Mouse (Mus musculus): Measurements from ENCODE around the gene Zbtb25. TPM values are rescaled to one million over a fixed set of nuclear protein-coding genes. Genes with fewer than 3 reads are reported as not detected.

The Zbtb25 gene
- total RNA-seq, 2 experiments from 2014 or later = 6.6 to 8.2 TPM

DNA sequence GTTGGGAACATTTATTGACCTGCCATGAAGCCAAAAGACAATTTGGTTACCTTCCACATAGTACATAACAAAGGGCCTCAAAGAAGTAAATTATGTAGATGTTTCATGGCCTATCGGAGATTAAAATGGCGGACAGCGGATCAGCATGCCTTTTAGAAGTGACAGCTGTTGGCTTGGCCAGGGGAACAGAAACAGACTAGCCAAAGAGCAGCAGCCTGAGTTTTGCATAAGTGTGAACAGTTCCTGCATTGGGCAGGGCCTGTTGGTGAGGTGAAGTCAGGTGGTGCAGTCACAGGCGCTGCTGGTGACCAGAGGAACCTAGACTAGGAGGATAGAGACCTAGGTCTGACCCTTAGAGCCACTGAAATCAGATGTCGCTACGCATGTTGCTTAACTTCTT is 7.7 kb upstream of the Zbtb25 start:
- no peak for DNase-seq

DNA sequence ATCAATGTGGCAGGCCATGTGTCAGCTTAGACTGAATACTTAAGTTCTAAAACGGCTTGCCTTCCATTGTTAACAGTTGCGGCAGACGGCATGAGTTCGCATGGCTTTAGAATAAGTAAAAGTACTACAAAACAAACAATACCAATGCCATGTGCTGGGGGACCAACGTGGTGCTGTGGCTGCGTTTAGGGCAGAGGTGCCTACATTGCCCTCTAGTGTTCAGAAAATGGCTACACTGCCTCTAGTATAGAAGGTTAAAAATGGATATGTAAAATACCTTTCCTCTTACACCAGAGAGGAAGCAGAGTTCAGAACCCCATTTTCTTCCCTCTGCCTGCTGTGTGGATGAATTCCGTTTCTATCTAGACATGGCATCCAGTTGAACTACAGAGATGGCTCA is 7.2 kb upstream of the Zbtb25 start:
- DNase-seq = no peak

DNA sequence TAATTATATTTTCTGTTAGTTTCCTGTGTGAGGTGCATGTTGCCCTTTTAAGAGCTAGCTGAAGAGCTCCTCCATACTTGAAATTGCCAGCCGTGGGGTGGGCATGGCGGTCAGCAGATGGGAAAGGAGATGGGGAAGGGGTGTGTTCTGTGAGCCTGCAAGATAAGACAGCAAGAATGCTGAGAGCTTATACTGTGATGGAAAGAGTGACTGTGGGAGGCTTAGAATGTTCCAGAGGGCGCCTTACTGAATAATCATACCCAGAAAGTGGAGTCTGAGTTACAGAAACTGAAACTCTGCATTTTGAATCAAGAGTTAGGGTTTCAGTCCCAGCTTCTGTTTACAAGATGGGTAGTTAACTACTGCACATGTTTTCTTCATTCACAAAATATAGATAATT is 6.1 kb upstream of the Zbtb25 start:
- DNase-seq = no peak

DNA sequence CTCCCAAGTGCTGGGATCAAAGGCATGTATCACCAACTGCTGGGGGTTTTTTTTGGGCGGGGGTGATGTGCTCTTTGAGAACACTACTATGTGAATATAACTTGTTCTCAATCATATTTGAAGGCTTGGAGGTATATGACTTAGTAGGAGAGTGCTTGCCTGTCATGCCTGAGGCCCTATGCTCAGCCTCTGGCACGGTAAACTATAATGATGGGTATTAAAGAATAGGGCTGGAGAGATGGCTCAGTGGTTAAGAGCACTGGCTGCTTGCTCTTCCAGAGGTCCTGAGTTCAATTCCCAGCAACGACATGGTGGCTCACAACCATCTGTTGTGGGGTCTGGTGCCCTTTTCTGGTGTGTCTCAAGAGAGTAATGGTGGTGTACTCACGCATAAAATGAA is 5.5 kb upstream of the Zbtb25 start:
- DNase-seq = no peak

DNA sequence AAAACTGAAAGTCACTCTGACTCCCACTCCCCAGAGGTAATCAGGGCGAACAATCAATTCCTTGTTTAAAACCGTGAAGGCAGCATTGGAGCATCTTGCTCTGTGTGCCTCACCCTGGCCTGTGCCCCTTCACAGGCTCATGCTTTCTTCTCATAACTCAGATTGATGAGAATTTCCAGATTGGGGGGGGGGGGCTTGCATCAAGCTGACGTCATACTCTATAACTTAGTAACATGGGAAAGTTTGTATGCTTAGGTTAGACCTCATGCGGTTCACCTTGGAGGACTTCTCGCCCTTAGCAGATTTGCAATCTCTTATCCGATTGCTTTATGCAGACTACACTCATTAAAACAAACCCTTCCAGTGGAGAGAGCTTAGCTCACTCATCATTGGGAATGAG is 4.6 kb upstream of the Zbtb25 start:
- no peak for DNase-seq

DNA sequence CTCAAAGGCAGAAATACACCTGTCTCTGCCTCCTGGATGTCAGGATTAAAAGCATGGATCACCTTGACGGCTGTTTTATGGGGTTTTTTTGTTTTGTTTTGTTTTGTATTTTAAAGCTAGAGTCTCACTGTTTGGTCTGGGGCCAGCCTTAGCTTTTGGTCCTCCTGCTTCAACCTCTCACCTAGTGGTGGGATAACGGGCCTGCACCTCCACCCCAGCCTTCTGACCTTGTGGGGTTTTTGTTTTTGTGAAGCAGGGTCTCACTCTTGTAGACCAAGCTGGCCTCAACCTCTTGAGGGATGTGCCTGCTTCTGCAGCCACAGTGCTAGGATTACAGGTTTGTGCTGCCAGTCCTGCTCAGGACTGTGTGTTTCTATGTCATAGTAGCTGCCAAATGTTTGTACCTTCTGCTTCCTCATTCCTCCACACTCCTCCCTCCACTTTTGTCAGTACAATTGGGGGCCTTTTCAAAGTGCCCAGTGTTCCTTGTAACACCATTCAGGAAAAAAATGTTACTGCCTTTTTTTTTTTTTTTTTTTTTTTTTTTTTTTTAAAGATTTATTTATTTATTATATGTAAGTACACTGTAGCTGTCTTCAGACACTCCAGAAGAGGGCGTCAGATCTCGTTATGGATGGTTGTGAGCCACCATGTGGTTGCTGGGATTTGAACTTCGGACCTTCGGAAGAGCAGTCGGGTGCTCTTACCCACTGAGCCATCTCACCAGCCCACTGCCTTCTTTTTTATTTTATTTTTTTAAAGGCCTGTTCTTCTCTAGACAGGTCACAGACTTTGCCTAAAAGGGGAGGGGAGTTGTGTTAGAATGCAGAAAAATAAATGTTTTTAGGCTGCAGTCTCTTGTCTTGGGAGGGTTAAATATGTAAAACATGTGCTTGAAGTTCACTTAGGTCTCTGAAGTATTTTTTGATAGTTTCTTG is 3.7 kb upstream of the Zbtb25 start:
- no peak for DNase-seq

DNA sequence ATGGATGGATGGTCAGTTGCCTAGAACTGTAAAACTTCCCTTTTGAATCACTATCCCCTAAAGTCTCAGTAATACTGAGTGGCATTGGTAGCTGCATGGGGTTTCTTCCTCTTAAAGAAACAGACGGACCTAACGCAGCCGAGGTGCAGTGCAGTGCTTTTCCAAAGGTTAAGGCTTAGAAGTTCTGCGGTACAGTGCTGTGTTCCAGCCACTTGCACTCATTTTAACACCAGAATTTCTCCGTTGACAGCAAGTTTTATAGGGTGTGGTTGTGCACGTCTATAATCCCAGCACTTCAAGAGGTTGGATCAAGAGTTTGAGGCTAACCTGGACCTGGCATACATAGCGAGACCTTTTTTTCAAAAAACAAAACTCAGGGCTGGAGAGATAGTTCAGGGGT is 2.6 kb upstream of the Zbtb25 start:
- no peak for DNase-seq

DNA sequence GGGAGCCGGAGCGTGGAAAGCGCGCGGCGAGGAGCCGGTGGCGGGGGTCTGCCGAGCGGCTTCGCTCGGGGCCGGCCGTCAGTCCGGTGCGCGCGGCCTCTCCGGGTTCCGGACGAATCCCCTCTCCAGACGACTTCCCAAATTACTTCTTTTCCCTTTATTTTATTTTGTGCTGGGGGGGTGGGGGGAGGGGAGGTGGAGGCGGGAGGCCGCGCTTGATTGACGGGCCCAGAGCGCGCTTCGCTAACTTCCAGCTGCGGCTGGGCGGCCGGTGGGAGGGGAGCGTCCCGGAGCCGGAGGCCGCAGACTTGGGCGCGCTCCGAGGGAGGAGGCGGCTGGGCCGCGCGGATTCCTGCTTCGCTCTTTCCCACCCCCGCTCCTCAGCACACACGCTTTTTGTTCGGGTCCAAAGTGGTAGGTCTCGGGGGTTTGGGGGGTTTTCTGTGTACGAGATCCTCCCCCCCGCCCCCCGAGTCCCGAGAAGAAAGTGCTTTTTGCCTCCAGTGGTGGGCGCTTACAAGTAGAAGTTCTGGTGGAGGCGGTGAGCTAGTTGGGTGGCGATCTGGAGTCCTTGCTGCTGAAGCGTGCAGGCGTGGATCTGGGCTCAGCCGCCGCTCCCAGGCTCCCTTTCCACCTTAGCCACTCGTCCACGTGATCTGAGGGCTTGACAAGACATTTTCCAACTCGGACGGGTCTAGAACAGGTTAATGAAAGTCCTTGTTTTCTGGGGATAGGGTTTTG is 1.6 kb upstream of the Zbtb25 start:
- DNase-seq = peak; percentile 86

DNA sequence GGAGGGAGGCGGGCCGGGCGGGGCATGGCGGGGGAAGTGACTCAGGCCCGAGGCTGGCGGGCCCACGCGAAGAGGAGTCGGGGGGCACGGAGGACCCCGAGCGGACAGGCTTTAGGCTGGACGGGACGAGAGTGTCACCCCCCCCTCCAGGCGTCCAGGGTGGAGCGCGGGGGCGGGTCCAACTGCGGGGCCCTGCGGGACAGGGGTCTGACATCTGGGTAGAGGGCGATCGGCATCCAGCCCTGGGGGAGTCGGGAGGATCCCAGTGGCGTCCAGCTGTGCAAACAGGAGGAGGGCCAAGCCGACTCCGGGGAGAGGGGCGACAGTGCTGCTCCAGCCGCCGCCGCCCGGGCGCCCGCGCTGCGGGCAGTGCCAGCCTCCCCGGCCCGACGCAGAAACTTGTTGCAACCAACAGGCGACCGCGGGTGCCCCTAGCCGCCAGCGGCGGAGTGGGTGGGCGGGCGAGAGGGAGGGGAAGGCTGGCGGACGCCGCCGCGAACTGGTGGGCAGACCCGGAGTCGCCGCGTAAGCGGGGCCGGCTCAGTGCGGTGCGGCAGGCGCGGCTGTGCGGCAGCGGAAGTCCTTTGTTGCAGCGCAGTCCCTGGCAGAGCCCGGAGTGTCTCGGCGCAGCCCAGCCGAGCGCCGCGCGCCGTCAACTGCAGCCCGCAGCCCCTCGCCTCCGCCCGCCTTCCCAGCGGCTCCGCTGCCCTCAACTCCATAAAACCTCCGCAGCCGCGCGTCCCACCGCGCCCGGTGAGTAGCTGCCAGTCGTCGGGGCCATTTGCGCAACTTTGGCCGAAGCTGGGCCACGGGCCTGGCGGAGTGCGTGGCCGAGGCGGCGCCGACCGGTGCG is 802 bp upstream of the Zbtb25 start, which contains the start of gene Zbtb1:
TSS of gene Zbtb1 (plus strand) at position 289 of the 853 bp plus-strand sequence.
- DNase-seq = peak; percentile 83

DNA sequence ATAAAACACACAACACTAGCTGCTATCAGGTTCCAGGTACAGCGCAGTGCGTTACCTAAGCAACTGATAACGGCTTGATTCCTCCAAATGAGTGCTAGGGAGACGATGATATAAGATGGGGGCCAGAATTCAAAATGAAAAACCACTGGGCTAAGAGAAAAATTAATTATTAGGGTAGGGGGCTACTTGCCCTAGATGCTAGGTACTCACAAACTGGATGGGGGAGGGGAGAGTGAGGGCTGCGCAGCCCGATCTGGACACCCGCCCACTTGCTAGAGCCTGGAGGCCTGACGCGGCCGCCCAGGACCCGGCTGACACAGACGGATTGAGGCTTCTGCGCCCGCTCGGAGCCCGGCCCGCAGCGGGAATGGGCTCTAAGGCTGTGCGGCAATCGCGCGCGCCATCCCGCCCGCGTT is 604 bp downstream of the Zbtb25 start:
- DNase-seq = no peak

DNA sequence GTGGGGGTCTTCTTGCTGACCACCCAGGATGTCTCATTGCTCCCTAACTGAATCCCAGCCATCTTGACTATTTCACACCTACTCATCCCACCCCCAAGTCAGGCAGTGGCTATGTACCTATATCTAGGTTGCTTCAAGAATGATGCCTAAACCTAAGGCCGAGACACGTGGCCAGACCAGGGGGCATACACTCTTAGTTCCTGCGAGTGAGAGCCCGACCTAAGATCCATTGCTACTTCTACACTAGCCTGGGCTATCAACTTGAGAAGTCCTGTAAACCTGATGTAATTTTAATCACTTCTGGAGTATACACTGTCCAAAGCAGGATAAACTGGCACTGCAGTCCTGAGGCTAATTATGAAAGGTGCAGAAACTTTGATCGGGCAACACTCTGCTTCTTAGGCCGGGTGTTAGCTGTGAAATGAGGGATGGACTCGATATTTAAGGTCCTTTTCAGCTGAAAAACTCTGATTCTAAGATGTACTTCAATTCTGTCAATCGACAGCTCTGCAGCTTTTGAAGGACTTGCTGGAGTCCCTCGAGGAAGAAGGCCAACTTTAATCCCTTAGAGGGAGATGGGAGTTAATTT is 1.1 kb downstream of the Zbtb25 start:
- DNase-seq = no peak

DNA sequence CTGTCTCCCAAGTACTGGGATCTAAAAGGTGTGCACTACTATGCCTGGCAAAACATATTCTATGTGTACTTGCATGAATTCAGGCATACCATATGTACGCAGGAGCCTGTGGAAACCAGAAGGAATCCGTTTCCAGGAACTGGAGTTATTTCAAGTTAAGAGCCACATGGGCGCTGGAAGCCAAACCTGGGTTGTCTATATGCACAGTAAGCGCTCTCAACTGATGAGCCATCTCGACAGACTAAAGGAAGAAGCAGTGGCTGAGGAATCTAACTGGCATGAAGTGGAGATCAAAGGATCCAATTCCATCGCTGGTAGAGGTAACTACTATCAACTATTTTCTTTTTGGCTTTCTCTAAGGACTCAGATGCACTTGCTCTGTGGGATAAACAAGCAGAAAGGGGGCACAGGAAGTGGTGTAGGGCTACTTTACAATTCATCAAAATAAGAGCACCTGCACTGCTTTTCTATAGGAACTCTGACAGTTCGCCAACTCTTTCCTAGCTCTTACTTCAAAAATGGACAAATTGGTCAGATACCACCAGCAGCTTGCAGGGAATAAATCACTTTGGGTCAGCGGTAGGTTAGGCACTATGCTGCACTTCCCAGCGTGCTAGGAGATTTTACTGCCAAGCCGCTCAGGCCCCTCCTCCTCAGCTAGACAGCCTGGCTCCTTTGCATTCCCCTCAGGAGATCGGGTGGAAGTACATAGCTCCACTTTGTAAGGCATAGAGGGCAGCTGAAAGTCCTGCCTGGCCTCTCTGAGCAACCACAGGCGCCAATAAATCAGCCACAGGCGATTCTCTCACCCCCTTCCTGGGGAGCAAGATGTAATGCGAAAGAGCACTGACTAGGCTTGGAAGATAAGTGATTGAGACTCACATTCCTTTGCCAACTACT is 2.1 kb downstream of the Zbtb25 start:
- DNase-seq = peak; percentile 44

DNA sequence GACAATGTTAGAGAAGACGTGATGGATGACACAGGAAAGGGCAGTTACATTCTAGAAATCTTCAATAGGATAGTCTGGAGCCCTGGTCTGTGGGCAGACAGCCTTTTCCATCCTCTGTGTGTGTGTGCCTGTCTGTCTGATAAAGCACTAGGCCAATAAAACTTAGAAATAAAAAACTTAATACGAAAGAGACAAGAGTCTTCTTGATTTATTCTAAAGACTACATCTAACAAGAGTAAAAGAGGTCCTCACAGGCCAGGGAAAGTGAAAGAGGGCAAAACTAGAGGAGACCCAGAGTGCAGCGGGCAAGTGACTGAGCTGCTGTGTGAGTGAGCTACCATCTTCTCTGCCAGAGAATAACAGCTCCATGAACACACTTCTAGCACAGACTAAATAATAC is 3.1 kb downstream of the Zbtb25 start:
- DNase-seq = no peak

DNA sequence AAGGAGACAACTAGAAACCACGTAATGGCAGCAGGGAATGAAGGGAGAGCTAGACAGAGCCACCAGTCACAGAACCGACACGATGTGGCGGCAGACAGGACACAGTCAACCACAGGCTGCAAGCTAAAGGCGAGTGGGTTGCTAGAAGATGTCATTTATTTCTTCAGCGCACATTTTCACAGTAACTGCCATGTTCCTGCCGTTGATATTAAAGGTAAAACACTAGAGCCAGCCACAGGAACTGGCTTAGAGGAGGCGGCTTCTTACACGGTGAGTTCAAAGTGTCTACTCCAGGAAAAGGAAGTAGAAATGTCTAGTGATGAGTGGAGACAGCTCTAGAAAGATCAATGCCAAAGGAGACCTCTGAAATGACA is 7.1 kb downstream of the Zbtb25 start:
- DNase-seq = no peak

DNA sequence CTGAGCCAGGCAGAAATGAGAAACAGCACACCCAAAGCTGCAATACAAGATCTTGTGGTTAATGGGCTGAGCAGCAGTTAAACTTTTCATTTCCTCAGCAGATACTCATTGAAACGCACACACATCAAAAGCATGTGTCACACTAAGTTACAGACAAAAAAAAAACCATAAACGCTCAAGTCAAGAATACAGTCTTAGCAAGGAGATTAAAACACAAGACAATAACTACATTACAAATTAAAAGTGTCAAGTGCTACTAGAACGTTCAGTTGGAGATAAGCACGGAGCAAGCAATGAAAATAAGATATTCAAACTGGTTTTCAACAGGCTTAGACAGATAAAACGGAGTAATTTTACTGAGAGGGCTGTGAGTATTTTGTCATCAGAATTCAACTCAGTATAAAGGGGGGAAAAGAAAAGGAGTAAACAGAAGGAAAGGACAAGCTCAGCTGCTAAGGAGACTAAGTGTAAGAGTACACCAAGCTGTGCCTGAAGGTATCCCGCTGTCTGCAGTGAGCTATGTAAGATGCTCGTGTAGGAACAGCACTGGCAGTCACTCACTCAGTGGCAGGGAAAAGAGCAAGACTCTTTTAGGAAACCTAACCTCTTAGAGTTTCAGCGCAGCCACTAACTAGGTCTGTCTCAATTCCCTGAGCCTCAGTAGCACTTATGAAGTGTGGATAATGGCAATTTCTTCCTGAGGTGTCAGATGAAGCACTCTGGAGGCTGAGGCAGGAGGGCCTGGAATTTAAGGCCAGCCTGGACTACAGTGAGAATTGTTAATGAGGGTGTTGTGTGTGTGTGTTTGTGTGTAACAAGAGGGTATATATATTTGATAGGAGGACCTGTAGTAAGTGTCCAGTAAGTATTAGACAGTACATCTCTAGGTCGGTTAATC is 7.7 kb downstream of the Zbtb25 start:
- no peak for DNase-seq

DNA sequence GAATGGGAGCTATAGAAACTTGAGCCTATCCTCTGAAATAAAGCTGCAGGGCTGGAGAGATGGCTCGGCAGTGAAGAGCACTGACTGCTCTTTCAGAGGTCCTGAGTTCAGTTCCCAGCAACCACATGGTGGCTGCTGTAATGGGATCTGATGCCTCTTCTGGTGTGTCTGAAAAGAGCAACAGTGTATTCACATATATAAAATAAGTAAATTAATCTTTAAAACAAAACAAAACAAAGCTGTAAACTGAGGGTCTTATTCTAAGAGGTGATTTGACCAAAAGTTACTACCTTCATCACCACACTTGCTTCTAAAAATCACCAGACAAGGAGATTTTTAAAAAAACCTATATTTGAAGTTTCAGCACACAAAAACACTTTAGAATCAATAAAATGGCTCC is 8.5 kb downstream of the Zbtb25 start:
- no peak for DNase-seq

DNA sequence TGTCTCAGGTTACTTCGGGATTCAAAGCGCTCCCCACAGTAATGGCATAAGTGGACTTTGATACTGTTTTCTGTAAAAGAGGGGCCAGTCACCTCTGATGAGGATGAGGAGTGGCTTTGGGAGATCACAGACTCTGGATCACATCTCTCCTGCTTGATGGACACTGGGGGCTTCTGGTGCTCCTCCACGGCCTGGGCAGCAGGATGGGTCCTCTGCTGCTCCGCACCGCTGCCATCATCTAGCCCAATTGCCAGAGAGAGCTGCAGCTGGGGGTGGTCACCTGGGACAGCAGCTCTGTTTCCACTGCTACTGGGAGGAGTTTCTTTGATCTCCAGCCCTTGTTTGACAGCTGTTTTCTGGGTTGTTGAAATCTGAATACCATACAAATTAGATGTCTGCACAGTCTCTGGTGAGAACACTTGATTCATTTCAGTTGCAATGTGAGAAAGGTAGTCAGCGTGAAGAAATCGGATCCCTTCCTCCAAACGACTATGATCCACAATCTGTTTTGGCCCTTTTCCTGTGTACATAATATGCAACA is 19.7 kb downstream of the Zbtb25 start:
- no peak for DNase-seq

DNA sequence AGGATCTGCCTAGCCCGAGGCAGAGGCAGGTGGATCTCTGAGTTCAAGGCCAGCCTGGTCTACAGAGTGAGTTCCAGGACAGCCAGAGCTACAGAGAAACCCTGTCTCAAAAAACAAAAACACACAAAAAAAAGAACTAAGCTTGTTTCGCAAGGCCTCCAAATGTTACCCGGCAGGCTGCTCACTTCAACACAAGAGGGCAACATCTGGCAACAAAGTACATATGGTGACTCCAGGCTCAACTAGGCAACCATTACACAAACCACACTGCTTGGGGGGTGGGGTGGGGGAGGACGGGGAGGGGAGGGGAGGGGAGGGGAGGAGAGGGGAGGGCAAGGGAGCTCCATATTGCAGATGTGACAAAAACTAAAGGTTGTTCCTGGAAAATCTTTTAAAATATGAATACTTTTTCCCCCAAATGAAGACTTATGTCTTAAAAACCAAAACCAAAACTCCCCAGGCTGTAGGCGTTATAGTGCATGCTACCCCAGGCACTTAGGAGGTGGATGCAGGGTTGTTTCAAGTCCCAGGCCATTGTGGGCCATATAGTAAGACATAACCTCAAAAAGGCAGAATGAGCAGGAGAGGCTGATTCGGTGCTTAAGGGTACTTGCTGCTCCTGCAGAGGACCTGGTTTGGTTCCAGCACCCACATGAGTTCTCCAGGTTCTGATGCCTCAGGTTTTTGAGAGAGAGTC is 23.5 kb downstream of the Zbtb25 start:
- no peak for DNase-seq

DNA sequence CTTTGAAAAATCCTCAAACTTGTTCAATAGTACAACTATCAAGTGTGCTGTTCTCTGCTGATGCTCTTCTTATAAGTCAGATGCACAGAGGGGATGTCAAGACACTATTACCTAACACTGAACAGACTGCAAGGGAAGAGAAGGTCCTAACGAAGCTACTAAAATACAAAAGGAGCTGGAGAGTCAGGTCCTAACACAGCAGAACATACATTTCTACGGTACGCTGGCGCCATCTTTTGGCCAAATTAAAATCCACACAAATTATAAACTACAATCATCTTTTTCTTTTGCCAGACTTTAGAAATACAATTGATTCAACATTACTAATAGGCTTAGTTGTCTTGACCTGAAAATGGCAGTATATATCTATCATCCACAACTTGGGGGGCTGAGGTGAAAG is 28.3 kb downstream of the Zbtb25 start:
- no peak for DNase-seq

Measured in gastrocnemius, postnatal 25 days (tissue).